Mouse (Mus musculus) heart, postnatal 0 days (tissue): ENCODE measurements around the gene Pnmal2. TPM values are rescaled to one million over a fixed set of nuclear protein-coding genes. Genes with fewer than 3 reads are reported as not detected.

Experiments used
- ATAC-seq: fragments of 200-750 bp; cut with Nextera tagmentation; 2 replicates; pipeline ENCODE4 v1.8.0; 2017; ENCODE audit warnings: low read depth, moderate number of reproducible peaks, moderate library complexity; ENCODE audit not compliant: insufficient read depth
- DNase-seq: peaks from one replicate; pipeline ENCODE4 v3.0.0-alpha.2; 2016; ENCODE audit warnings: low spot score
- H3K27ac ChIP-seq: fragments of 300-500 bp; sonication (generic); 2 replicates; pipeline ENCODE4 v1.5.1; 2014; ENCODE audit warnings: low read depth, mild to moderate bottlenecking
- H3K27me3 ChIP-seq: fragments of 300-500 bp; sonication (generic); 2 replicates; pipeline ENCODE4 v1.6.1; 2014; ENCODE audit warnings: low read length, mixed read lengths; ENCODE audit not compliant: control insufficient read depth, insufficient read depth
- H3K36me3 ChIP-seq: fragments of 300-500 bp; sonication (generic); replicated peaks from 2 replicates; pipeline ENCODE4 v1.6.1; 2014; ENCODE audit warnings: low read length, mixed read lengths; ENCODE audit not compliant: control insufficient read depth, insufficient read depth
- H3K4me1 ChIP-seq: fragments of 300-500 bp; sonication (generic); 2 replicates; pipeline ENCODE4 v1.6.1; 2014; ENCODE audit warnings: antibody characterized with exemption; ENCODE audit not compliant: control insufficient read depth, insufficient read depth
- H3K4me2 ChIP-seq: fragments of 300-500 bp; sonication (generic); 2 replicates; pipeline ENCODE4 v1.6.1; 2014; ENCODE audit warnings: low read depth, mild to moderate bottlenecking, low read length, moderate library complexity
- H3K4me3 ChIP-seq: fragments of 300-500 bp; sonication (generic); 2 replicates; pipeline ENCODE4 v1.5.1; 2014; ENCODE audit warnings: low read depth, low read length
- H3K9ac ChIP-seq: fragments of 300-500 bp; sonication (generic); replicated peaks from 2 replicates; pipeline ENCODE4 v1.6.1; 2014; ENCODE audit warnings: low read depth, low read length, mixed read lengths
- H3K9me3 ChIP-seq: fragments of 300-500 bp; sonication (generic); replicated peaks from 2 replicates; pipeline ENCODE4 v1.6.1; 2016; ENCODE audit warnings: low read length; ENCODE audit not compliant: control insufficient read depth
- CTCF ChIP-seq: IDR thresholded peaks from 2 replicates; pipeline ENCODE4 v1.5.1; 2016; ENCODE audit warnings: antibody characterized with exemption, control low read depth, low read depth
- EP300 ChIP-seq: IDR thresholded peaks from 2 replicates; pipeline ENCODE4 v1.6.1; 2016; ENCODE audit warnings: antibody characterized with exemption, low read depth
- WGBS: fragments of 180-500 bp; shearing (Covaris S2); extraction: QIAGEN DNeasy Blood & Tissue Kit; methylation state at CpG from one replicate; pipeline ENCODE4 v1.1.7; 2014; 5-methylcytosine and 5-hydroxymethylcytosine counted together
- polyA plus RNA-seq: library from polyadenylated mRNA; unstranded; fragments of >200 nt; fragmentation: Nextera tagmentation; extraction: Ambion mirVana; gene quantifications from 2 replicates; pipeline ENCODE4 v1.2.1, GENCODE M21; 2015
- total RNA-seq: library from RNA; depleted of rRNA; stranded (reverse); fragments of >200 nt; gene quantifications from 2 replicates; pipeline ENCODE4 v1.2.3, GENCODE M21; 2014; ENCODE audit warnings: low replicate concordance

Pnmal2 gene
- total and polyA plus RNA-seq, 2 experiments from 2014 or later, result 3.4 to 4.0 TPM

DNA sequence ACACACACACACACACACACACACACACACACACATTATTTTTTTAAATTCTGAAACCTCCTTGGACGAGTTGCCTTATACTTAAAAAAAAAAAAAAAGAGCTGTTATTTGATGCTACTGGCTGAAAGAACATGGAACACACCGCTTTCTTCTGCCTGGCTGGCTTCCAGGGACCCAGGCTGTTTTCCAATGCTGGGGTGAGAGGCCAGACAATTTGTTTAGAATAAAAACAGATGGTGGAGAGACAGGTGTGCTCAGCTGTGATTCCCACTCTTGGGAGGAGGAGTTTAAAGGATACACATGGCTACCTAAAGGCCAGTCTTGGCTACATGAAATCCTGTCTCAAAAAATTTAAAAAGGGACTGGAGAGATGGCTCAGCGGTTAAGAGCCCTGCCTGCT lies 43.9 kb downstream of the Pnmal2 start:
- ATAC-seq, result no peak
- no peak for TF ChIP-seq EP300
- TF ChIP-seq CTCF, result no peak
- H3K9me3 ChIP-seq, result no peaks in the 10 kb centered on the region

DNA sequence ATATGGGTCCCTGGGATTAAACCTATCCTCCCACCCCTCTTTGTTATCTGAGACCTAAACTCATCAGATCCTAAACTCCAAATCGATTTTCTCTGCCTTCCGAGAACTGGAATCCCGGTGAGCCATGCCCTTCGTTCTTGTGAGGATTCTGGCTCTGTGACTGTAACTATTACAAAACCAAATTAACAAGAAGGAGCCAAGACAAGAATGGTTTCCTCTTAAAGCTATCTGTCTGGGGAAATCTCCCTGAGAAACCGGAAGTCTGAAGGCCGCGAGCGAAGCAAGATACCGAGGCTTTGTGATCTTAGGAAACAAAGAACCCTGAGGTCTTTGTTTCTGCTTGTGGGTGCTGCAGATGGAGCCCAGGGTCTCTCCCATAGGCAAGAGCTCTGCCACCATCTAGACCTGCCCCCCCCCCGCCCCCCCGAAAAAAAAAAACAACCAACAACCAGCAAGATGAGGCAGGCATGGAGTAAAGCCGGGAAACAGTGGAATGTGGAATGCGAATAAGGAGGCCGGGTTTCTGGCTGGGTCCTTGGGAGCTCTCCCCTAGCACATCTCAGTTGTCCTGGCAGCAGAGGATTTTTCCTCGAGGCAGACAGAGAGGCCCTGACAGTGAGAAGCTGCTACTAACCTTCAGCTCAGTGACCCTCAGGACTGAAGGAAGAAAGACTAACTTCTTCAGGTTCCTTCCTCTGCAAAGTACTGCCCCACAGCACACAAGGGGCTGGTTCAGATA lies 45.7 kb downstream of the Pnmal2 start:
- Histone ChIP-seq H3K27me3 (no peaks in the 10 kb centered on the region), H3K9ac (no peak overlapping the region), H3K4me1 (peaks cover 50% of the 10 kb centered on the region), H3K9me3 (no peaks in the 10 kb centered on the region), H3K27ac (peak overlapping the region; percentile 67), H3K36me3 (no peaks in the 10 kb centered on the region), H3K4me2 (no peak overlapping the region), H3K4me3 (no peak overlapping the region)
- no peak for ATAC-seq
- TF ChIP-seq CTCF (no peak), EP300 (no peak)
- WGBS, result 26% methylated on average over 15 of the region's 15 CpGs
- DNase-seq, result no peak

More for the DNA sequence above, 43.9 kb downstream of the Pnmal2 start:
- no peak for DNase-seq
- Histone ChIP-seq H3K4me2 (no peak overlapping the region), H3K4me1 (peaks cover 39% of the 10 kb centered on the region), H3K9ac (no peak overlapping the region), H3K36me3 (no peaks in the 10 kb centered on the region), H3K4me3 (no peak overlapping the region), H3K27ac (no peak overlapping the region; the same call in 1 of the 2 replicates), H3K27me3 (no peaks in the 10 kb centered on the region)
- WGBS, result 32% methylated on average over 3 of the region's 3 CpGs

DNA sequence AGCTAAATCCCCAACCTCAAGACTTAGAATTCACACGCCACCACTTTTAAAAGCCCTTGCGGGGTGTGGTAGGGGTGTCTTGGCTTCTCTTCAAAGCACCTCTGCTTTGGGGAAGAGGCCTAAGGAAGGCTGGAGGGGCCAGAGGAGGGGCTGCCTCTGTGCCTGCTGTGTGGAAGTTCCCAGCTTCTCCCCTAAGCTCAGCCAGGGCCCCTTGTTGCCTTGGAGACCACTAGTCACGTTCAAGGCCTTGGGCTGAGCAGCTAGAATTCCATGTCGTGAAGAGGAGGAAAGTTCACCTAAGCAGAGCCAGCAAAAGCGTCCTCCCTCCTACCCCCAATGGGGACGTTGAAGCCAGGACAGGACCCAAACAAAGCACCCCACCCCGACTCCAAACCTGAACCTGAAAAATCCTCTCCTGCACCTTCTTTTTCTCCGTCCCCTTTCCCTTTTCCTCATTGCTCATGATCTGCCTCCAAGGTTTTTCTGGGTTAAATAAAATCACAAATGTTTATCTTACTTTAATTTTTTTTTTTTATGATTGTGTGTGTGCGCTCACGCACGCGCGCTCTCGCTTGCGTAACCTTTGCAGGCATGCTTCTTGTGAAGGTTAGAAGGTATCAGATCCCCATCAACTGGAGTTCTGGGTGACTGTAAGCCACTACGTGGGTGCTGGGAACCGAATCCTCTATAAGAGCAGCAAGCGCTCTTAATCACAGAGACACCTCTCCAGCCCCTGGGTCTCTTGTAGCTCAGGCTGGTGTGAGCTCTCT lies 47.4 kb downstream of the Pnmal2 start:
- DNase-seq, result peak; percentile 59
- H3K36me3 ChIP-seq, result no peaks in the 10 kb centered on the region
- H3K27me3 ChIP-seq, result no peaks in the 10 kb centered on the region
- no peak for TF ChIP-seq EP300
- TF ChIP-seq CTCF, result no peak
- WGBS, result 57% methylated on average over 18 of the region's 18 CpGs
- H3K4me1 ChIP-seq, result peaks cover 62% of the 10 kb centered on the region
- H3K4me3 ChIP-seq, result no peak overlapping the region
- ATAC-seq, result peak; percentile 29; the same call in 1 of the 2 replicates
- H3K9me3 ChIP-seq, result no peaks in the 10 kb centered on the region
- H3K27ac ChIP-seq, result peak overlapping the region; percentile 75
- 0 out of 2 replicates have a peak overlapping the region, but pooled peaks have one; percentile 8 for H3K9ac ChIP-seq
- H3K4me2 ChIP-seq, result 0 out of 2 replicates have a peak overlapping the region, but pooled peaks have one; percentile 6

DNA sequence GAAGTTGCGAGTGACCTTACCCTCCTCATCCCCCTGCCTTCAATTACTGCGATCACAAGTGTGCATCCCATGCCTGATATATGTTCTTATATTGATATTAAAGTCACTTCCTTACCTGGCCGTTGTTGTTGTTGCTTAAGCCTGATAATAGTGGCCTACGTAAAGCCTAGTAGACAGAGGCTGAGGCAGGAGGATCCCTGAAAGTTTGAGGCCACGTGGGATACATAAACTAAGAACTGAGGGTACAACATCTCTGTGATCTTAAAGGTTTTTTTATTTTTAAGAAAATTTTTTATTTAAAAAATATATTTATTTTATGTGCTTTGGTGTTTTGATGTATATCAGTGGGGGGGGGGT lies 47.9 kb downstream of the Pnmal2 start, which contains the start of gene Ccdc8:
Gene Ccdc8, plus strand, starts transcription at position 258 of the 357 bp plus-strand sequence.
- peaks cover 59% of the 10 kb centered on the region for H3K4me1 ChIP-seq
- H3K9me3 ChIP-seq, result no peaks in the 10 kb centered on the region
- DNase-seq (no peak), ATAC-seq (no peak)
- H3K27ac ChIP-seq, result peak within 1 kb of the TSS; percentile 93
- TF ChIP-seq CTCF (no peak), EP300 (no peak)
- 0 out of 2 replicates have a peak within 1 kb of the TSS, but pooled peaks have one; percentile 79 for H3K9ac ChIP-seq
- no peaks in the 10 kb centered on the region for H3K27me3 ChIP-seq
- WGBS, result 94% methylated on average over 5 of the region's 5 CpGs
- peak within 1 kb of the TSS; percentile 71 for H3K4me3 ChIP-seq
- H3K4me2 ChIP-seq, result peak within 1 kb of the TSS; percentile 95
- peaks cover 2% of the 10 kb centered on the region for H3K36me3 ChIP-seq

DNA sequence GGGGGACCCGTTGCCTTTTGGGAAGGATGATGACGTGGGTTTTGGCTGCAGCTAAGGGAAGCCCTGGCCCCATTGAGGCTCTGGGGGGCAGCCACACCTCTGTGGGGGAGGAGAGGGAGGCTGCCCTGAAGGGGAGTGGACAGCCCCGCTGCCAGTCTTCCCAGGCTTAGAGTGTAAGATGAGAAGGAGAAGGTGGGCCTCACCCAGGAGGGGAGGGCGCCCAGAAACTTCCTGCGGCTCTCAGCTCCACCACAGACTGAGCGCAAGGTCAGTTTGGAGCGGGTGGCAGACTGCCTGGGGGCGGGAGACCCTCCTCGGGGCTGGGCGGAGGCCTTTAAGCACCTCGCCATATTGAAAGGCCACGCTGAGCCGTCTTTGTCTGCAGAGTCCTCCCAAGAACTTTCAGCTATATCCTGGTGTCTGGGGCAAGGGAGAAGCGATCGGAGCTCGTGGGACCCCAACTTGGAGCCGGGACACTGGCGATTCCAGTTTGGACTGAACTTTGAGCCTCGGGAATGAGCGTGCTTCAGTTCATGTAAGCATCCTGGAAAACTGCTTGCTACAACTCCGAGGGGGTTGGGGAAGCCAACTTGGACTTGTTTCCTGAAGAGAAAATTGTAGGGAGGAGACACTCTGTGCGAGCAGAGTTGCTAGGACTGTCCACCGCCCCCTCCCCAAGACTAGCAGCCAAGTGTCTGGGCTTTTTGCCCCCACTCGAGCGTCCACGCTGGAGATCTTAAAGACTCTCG lies 49.3 kb downstream of the Pnmal2 start:
- Histone ChIP-seq H3K36me3 (peaks cover 16% of the 10 kb centered on the region), H3K27me3 (no peaks in the 10 kb centered on the region), H3K27ac (peak overlapping the region; percentile 93), H3K4me3 (peak overlapping the region; percentile 71), H3K4me1 (peaks cover 47% of the 10 kb centered on the region), H3K4me2 (peak overlapping the region; percentile 95), H3K9ac (peak overlapping the region; percentile 79), H3K9me3 (no peaks in the 10 kb centered on the region)
- under 1% methylated on average over 26 of the region's 27 CpGs for WGBS
- ATAC-seq (peak; percentile 95), DNase-seq (peak; percentile 91)
- TF ChIP-seq EP300, result no peak
- TF ChIP-seq CTCF, result no peak
